Mouse (Mus musculus): ENCODE measurements around the gene Abcc5.

DNA sequence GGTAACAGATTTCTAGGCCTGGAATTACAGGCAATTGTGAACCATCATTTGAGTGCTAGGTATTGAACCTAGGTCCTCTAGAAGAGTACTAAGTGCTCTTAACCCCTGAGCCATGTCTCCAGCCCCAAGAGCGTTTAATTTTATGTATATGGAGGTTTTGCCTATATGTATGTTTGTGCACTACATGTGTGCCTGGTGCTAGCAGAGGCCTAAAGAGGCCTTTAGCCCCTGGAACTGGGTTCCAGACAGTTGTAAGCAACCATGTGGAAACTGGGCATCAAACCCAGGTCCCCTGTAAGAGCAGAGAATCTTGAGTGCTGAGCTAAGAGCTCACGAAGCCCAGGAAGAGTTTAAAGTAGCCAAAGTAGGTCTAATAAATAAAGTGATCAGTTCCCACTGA is 126.1 kb downstream of the Abcc5 start:
- TF ChIP-seq POLR2A (IDR thresholded peaks at IDR 0.05; ENCODE audit: borderline replicate concordance, extremely low read depth, low read depth, low read length): no peak
- no peak for TF ChIP-seq CTCF (IDR thresholded peaks at IDR 0.05; ENCODE audit: insufficient read depth, low read length)

Measured in lung, adult 2 months (tissue).